Mouse (Mus musculus): Measurements from ENCODE around the gene Mrm3.
A peak's percentile ranks its signal among the peaks of the same experiment; 100 is the strongest.
"Not testable (repeated sequence)": the region's sequence is repeated elsewhere in the genome, so short reads cannot be mapped to it uniquely, and the experiment has no call there.

The Mrm3 gene

DNA sequence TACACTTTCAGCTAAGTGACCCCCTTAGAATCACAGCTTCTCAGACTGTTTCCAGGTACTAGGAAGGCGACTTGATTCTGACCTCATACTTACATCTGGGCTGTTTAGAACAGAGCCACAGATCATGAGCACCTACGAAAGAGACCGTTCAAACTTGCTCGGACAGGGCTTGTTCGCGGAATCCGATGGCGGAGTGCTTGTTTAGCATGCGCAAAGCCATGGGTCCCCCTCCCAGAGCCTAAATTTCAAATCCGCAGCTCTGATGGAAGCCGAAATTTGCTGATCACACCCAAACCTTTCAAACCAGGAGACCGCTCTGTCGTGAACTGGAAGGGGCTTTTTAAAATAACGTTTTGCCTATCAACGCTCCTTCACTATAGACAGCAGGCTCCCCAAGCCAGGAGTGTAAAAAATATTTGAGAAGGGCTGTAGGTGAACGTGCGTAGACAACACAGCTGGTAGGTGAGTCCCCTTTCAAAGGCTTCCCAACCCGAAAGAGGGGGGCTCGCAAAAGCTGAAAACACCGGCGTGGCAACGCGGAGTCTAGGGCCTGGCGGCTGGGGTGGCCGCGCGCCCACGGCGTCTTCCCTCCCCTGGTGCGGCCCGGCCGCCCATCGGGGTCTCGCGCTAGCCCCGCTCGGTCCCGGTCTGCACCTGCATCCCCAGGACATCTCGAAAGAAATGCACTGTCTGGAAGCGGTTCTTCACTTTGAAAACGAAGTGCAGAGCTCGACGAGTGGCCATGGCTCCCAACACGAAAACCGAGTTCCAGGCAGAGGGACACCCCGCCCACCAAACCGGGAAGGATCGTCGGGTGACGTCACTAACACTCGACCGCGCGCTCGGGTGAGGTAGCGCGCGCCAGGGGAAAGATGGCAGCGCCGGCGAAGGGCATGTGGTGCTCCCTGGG is at the start of gene Mrm3, which contains the start of gene Glod4:
Gene Mrm3 (plus strand): TSS at position 815 of the 910 bp plus-strand sequence.
Gene Glod4 (minus strand): TSS at position 825 of the 910 bp plus-strand sequence.
- peak; percentile 93 for DNase-seq (ENCODE audit: low spot score)

GRCm38 (mm10) chr11:76196275-76196976 is 47.1 kb upstream of the Mrm3 start:
- no peak for DNase-seq (ENCODE audit: low spot score)

DNA sequence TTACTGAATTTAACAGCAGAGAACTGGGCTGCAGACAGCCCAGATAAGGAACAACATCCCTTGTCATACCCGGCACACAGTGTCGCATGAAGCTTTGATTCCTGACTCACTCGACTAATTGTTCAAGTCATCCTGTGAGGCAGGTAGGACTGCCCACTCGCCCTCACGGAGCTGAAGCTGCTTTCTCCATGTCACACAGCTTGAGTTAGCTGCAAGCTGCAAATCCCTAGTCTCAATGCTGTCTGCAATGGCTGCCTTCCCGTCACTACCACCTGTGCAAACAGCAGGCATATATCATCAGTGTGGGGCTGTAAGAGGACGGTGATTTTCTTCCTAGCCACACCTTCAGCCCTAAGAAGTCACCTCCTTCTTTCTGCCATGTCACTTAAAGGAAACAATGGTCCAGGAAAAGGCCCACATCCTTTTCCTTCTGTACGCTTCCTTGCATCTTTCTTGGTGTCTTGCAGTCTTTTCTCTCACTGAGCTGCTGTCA is 46.5 kb upstream of the Mrm3 start:
- no peak for DNase-seq (ENCODE audit: low spot score)

DNA sequence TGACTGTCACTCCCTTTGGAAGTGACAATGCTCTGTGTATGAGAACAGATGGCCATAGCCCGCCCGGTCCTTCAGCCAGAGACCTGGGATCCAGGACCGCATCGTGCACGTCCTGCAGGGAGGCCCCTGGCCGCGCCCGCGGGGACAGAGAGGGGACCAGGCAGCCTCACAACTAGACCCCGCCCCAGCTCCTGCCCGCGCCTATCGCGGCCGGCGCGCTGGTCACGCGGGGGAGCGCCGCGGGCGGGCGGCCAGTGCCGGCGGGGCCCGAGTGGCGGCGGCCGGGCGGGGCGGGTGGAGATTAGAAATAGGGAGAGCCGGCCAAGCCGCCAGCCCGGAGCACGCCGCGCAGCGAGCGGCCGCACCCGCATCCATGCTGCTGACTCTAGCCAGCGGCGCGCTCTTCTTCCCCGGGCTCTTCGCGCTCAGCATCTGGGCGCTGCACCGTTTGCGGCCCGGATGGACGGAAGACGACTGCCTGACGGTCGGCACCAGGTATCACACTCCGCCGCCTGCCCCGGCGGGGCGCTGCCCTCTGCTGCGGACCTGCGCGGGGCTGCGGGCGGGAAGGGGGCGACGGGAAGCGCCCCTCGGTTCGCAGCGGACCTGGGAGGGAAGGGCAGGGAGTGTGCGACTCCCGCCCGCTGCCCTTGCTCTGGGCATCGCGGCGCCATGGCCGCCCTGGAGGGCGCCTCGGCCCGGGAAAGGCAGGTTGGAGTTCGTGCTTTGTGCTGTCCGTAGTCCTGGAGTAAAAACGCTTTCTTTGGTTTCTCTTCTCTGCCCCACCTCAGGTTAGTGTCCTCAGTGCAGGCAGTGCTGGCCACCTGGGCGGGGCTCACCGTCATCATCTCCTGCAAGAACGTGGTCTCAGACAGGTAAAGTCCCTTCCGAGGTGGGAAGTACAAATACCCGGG is 41.5 kb upstream of the Mrm3 start:
- DNase-seq (ENCODE audit: low spot score): peak; percentile 88

DNA sequence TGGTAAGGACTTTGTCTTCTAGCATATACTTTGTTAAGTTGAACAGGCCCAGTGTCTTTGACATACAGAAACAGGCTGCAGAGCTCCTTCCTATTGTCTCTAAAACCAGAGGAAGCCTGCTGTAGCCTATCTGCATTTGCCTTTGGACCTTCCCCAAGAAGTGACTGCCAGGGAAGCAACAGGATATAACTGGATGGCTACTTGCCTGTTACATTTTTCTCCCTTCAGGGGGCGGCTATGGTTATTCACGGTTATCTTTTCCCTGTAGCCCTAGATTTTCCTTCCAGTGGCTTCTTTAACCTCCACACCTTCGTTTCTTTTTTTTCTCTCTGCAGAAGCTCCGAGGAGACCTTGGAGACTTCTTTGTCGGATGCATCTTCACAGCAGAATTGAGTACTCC is 36.7 kb upstream of the Mrm3 start:
- no peak for DNase-seq (ENCODE audit: low spot score)

- peak; percentile 38 for DNase-seq (ENCODE audit: low spot score)
Observed at GRCm38 (mm10) chr11:76210228-76210985, 33.1 kb upstream of the Mrm3 start.

DNA sequence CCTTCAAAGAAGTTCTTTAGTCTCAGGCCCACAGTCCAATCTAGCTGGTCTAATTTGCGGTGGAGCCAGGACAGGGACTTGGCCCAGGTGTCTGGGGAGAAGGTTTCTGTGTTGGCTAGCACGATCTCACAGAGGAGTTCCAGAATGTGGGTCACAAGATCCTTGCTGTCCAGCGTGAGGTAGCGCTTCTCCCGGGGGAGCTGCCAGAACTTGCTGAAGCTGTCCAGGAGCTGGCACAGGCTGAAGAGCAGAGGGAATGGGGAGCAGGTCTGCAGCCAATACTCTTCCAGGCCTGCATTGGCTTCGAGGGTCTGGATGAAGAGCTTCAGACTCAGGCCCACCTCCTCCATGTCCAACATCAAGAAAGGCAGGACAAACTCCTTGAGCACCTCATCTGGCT is 31.9 kb upstream of the Mrm3 start:
- DNase-seq (ENCODE audit: low spot score): not testable (repeated sequence)

DNA sequence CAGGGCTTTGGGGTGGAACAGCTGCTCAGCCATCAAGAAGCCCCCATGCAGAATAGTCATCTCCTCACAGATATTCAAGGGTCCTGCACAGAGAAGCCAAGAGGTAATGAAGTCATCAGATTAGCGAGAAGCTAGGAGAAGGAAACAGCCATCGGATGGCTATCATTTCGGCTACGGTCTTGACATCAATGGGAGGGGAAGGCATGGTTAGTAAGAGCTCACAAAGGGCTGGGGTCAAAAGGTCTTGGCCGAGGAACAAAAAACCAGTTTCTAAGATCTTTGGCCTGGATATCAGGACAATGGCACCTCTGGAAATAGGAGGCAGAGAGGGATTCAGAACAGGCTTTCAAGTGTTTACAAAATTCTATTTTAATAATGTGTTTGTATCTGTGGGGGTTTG is 29.7 kb upstream of the Mrm3 start:
- no peak for DNase-seq (ENCODE audit: low spot score)

- DNase-seq (ENCODE audit: low spot score): peak; percentile 48
Observed at GRCm38 (mm10) chr11:76215011-76215410, 28.5 kb upstream of the Mrm3 start.

DNA sequence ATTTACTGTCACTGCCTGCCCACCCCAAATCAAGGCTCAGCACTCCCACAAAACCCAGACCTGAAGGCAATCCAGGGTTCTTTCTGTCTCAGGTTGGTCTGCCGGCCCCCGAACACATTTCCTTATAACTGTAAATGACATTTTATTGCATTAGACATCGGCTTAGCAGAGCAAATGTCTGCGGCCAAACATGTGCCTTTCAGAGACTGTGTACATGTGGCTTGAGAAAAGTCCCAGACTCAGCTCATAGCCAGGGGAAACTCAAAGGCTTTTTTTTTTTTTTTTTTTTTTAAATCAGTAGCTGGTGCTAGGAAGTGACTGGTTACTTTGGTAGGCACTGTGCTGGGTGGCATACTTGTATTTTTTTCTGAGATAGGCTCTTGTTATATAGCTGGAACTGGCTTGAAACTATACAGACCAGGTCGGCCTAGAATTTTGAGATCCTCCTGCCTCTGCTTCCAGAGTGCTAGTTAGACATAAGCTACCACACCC is 27.4 kb upstream of the Mrm3 start:
- DNase-seq (ENCODE audit: low spot score): no peak

DNA sequence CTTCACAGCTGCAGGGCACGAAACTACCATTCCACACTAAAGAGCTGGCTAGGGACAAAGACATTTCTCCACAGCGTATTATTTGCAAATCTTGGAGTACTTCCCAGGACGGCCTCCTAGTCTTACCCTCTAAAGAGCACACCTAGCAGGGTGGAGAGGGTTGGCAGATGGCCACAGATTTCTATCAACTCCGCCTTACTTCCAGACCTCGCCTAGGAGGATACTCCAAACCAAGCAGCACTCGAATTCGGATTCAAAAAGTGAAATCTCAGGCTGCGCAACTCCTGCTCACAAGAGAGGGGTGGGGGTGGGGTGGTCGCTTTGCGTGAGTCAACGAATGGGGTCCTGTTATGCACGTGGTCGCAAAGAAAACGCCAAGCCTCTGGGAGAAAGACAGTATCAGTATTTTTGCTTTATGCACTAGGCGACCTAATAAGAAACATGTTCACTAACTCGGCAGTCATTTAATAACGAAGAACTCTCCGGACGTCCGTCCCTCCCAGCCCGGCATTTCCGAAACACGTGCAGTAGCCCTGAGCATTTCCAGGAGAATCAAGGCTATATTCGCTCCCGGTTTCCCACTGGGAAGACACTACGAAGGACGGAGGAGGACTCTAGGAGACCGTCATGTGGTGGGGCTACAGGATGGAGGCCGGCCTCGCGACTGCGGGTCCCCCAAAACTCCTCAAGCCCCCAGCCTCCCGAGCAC is 26.7 kb upstream of the Mrm3 start:
- peak; percentile 88 for DNase-seq (ENCODE audit: low spot score)

- peak; percentile 98 for DNase-seq (ENCODE audit: low spot score)
Observed at GRCm38 (mm10) chr11:76217390-76217800, 26.1 kb upstream of the Mrm3 start, which contains the start of the genes Dbil5 and Gemin4. TSS of gene Dbil5 (plus strand) at chr11:76217608. TSS of gene Gemin4 (minus strand) at chr11:76217664.

GRCm38 (mm10) chr11:76224631-76225030 is 18.9 kb upstream of the Mrm3 start:
- DNase-seq (ENCODE audit: low spot score): no peak

- DNase-seq (ENCODE audit: low spot score): no peak
Observed at GRCm38 (mm10) chr11:76225051-76225450, 18.5 kb upstream of the Mrm3 start.

GRCm38 (mm10) chr11:76236136-76236535 is 7.4 kb upstream of the Mrm3 start:
- no peak for DNase-seq (ENCODE audit: low spot score)

DNA sequence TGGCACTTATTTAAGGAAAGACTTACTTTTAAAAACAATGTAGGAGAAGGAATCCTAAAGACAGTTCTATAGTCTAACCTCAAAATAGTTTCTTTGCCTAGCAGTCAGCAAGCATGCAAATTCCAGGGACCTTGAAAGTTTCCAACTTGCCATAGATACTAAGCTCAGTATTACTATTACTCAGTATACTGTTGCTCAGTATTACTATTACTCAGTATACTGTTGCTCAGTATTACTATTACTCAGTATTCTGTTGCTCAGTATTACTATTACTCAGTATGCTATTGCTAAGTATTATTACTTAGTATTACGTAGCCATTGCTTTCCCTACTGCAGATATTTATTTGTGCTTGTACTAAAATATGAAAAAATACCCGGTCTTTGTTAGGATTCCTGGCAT is 3.8 kb upstream of the Mrm3 start:
- no peak for DNase-seq (ENCODE audit: low spot score)

DNA sequence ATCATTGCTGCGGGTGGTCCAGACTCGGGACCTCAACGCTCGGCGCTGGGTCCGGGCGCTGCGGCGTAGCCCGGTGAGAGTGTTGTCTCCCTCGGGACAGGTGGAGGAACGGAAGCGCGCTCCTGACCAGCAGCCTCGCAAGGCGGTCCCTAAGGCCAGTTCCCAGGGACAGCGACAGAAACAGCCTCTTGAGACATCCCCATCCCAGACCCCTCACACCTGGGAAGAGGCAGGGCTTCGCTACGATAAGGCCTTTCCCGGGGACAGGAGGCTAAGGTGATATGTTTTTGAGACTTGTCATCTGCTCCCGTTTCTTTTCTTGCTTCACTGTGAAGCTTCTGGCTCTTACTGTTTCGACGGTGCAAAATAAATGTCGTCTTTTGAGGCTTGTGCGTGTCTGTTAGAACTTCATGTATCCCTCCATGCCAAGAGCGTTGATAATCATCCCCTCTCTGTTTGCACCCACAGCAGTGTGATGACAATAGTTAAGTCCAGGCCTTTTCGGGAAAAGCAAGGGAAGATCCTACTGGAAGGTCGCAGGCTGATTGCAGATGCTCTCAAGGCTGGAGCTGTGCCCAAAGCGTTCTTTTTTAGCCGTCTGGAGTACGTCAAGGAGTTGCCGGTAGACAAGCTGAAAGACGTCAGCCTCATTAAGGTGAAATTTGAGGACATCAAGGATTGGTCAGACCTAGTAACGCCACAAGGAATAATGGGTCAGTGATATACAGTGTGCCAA is 464 bp downstream of the Mrm3 start:
- no peak for DNase-seq (ENCODE audit: low spot score)

GRCm38 (mm10) chr11:76246439-76246838 is 2.9 kb downstream of the Mrm3 start:
- no peak for DNase-seq (ENCODE audit: low spot score)

- DNase-seq (ENCODE audit: low spot score): no peak
Observed at GRCm38 (mm10) chr11:76247239-76247638, 3.7 kb downstream of the Mrm3 start.
